Mouse (Mus musculus): ENCODE measurements around the gene Gsc.
A peak's percentile ranks its signal among the peaks of the same experiment; 100 is the strongest.

The Gsc gene

DNA sequence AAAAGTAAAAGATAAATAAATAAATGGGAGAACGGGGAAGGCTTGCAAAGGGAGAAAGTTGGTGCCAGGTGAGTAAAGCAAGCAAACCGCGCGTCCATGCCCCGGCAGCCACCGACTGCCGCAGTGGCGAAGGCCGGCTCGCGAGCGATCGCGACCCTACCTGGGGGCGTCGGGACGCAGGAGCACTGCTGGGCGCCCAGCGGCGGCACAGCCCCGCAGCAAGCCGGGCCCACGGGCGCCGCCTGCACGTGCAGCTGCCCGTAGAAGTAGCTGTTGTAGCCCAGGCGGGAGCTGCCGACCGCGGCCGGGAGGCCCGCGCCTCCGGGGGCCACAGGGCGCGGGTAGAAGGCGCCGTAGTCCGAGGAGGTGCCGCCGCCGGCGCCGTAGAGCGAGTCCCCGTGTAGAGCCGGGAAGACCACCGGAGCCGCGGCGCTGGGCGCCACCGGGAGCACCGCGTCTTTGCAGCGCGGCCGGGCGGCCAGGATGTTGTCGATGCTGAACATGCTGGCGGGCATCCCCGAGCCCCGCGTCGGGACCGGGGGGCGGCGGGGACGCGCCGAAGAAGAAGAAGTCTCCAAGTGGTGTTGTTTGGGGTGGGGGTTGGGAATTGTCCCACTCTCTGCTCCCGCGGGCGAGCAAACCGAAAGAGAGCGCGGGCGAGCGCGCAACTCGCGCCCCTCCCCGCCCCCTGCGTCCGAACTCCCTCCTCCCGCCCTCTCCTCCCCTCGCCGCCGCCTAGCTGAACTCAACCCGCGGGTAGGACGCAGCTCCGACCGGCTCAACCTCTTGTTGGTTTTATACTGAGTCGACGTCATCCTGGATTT, at the start of gene Gsc:
Gene Gsc, minus strand, starts transcription at position 730 of the 824 bp plus-strand sequence.
- DNase-seq (ENCODE audit: low spot score): peak; percentile 36

- DNase-seq (ENCODE audit: low spot score): no peak
Observed at GRCm38 (mm10) chr12:104519721-104520120, 46.6 kb upstream of the Gsc start.

DNA sequence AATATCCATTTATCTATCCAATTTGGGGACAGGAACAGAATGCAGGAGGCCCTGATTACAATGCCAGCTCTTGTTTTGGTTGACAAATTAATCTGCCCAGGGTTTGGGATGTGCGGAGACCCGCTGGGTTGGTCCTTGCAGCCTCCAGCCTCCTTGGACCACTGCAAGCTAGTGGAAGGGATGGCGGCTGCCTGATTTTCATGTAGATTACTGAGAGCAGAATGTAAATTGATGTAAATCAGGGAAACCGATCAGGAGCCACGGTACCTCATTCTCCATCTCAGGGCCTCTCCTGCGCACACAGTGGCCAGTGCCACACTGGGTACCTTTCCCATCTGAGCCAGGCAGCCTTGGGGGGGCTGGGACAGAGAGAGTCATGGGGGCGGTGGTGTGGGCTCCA, 34.8 kb upstream of the Gsc start:
- no peak for DNase-seq (ENCODE audit: low spot score)

- DNase-seq (ENCODE audit: low spot score): no peak
Observed at GRCm38 (mm10) chr12:104492009-104492408, 18.9 kb upstream of the Gsc start.

GRCm38 (mm10) chr12:104486205-104486604, 13.1 kb upstream of the Gsc start:
- no peak for DNase-seq (ENCODE audit: low spot score)

DNA sequence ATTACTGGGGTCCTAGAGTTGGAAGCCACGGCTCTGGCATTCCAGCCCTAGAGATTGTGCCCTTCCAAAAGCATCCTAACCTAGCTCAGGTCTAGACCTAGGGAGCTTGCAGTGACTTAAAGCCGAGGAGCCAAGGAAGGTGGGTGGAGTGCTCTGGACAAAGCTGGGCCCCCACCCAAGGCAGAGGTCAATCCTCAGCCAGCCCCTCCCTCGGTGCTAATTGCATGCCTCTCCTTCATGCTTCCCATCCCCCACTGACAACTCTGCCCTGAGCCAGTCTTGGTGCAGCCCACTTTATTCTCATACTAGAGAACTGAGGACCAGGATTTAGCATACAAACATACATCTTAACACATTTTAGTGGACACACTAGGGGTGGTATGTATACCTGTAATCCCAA, 12.0 kb upstream of the Gsc start:
- no peak for DNase-seq (ENCODE audit: low spot score)

DNA sequence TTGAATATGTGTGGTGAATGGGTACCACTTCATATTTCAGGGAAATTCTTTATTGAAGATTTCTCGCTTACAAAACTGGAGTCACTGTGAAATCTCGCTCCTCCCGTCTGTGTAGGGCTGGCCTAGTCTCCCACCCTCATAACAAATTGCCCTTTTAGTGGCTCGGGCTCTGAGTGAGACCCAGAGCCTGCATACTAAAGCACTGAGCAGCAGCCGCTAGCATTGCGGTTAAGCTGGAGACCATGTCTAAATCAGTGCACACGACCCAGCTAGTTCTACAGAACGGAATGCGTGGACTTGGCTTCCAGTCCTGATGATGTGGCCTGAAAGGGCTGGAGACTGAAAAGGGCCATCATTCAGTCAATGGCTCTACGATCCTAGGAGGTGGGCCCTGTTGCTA, 7.9 kb upstream of the Gsc start:
- no peak for DNase-seq (ENCODE audit: low spot score)

GRCm38 (mm10) chr12:104478193-104478592, 5.1 kb upstream of the Gsc start:
- DNase-seq (ENCODE audit: low spot score): no peak

- no peak for DNase-seq (ENCODE audit: low spot score)
Observed at GRCm38 (mm10) chr12:104477501-104477900, 4.4 kb upstream of the Gsc start.

DNA sequence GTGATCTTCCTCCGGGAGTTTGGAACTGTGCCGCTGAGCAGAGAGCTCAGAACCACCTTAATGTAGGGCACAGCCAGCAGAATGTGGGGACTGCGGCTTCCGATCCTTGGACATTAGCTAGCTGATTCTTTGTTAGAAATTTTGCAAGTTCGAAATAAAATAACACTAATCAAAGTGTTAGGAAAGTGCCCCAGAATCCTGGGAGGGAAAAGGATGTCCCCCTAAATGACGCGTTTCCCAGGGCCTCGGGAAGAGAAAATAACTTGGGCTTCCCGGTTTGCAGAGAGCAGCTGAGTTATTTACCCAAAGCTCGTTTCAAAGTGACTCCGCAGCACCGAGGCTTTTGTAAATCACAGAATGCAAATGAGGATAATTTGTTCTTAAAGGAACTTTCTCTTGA, 3.9 kb upstream of the Gsc start:
- no peak for DNase-seq (ENCODE audit: low spot score)

- no peak for DNase-seq (ENCODE audit: low spot score)
Observed at GRCm38 (mm10) chr12:104475946-104476345, 2.8 kb upstream of the Gsc start.

GRCm38 (mm10) chr12:104474881-104475740, 2.0 kb upstream of the Gsc start:
- no peak for DNase-seq (ENCODE audit: low spot score)

GRCm38 (mm10) chr12:104474191-104474871, 1.2 kb upstream of the Gsc start:
- no peak for DNase-seq (ENCODE audit: low spot score)

DNA sequence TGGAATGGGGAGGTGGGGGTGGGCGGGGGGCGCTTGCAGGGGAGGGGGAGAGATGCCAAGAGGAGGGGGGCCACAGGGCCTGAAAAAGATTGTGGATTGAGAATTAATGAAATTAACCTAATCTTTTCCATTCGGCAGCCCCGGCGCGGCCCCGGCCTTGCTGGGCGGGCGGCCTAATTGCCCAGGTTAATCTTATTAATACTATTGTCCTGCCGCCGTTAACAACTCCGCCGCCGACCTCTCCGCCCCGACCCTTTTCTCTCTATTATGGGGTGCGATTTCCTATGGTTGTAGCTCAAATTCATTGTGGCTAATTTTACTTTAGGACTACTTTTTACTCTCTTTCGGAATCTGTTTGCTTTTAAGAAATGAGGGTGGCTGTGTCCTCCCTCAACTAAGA, 362 bp upstream of the Gsc start:
- no peak for DNase-seq (ENCODE audit: low spot score)

GRCm38 (mm10) chr12:104472218-104472525, 958 bp downstream of the Gsc start:
- DNase-seq (ENCODE audit: low spot score): no peak

GRCm38 (mm10) chr12:104471351-104472217, 1.5 kb downstream of the Gsc start:
- DNase-seq (ENCODE audit: low spot score): no peak

GRCm38 (mm10) chr12:104470646-104471045, 2.5 kb downstream of the Gsc start:
- no peak for DNase-seq (ENCODE audit: low spot score)

DNA sequence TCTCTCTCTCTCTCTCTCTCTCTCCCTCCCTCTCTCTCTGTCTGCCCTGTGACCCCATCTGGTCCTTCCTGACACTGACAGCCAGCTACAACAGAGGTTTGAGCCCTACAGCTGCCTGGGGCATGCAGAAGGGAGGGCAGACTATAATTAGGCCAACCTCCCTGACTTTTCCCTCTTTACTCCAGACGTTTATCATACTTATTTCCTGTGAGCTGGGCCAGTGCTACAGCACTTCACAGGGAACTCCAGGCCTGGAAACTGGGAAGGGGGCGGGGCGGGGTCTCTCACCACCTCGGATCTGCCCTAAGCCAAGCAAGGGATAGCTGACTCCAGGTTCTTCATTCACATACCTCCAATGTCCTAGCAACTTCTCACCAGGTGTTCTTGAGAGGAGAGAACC, 4.3 kb downstream of the Gsc start:
- DNase-seq (ENCODE audit: low spot score): no peak

GRCm38 (mm10) chr12:104467372-104467771, 5.8 kb downstream of the Gsc start:
- no peak for DNase-seq (ENCODE audit: low spot score)

- DNase-seq (ENCODE audit: low spot score): no peak
Observed at GRCm38 (mm10) chr12:104466930-104467329, 6.2 kb downstream of the Gsc start.

GRCm38 (mm10) chr12:104461372-104461771, 11.8 kb downstream of the Gsc start:
- DNase-seq (ENCODE audit: low spot score): no peak

- no peak for DNase-seq (ENCODE audit: low spot score)
Observed at GRCm38 (mm10) chr12:104459377-104459776, 13.8 kb downstream of the Gsc start.
